In genomic region chr10:17531021-17531420, GRCm38 (mm10) we compare ENCODE assay signal across 17 mouse cellular contexts.
DNase-seq lines count a peak whose midpoint lies in the region; ATAC-seq and TF ChIP-seq lines count a peak whose summit lies in the region.
"Had no signal": no experiment of that assay in that cellular context is flagged by ENCODE, and none has a peak within 500 bp of the region (broad histone marks: within the 10 kb centered on the region; RNA-seq: fewer than 3 reads in every experiment).

No protein-coding gene starts in this region.

- H3K27ac ChIP-seq in kidney, embryonic 16.5 days (ENCODE audit: low read length) = no peak overlapping the region
- H3K27ac ChIP-seq in lung, postnatal 0 days (ENCODE audit: low read length) = no peak overlapping the region
- no peak overlapping the region for H3K27ac ChIP-seq in liver, postnatal 0 days (ENCODE audit: low read depth)
- H3K27ac ChIP-seq: embryonic facial prominence, embryonic 10.5 days; forebrain, embryonic 13.5 days; hindbrain, embryonic 14.5 days; intestine, embryonic 15.5 days; limb, embryonic 12.5 days; liver, embryonic 13.5 days had no signal

- 74% methylated on average over 3 of the region's 3 CpGs for WGBS in kidney, embryonic 16.5 days
- 32% methylated on average over 3 of the region's 3 CpGs for WGBS in lung, postnatal 0 days
- 68% methylated on average over 3 of the region's 3 CpGs for WGBS in liver, postnatal 0 days (ENCODE audit: insufficient replicate concordance)

- no peaks in the 10 kb centered on the region for H3K9me3 ChIP-seq in kidney, embryonic 16.5 days (ENCODE audit: low read length)
- no peaks in the 10 kb centered on the region for H3K9me3 ChIP-seq in lung, postnatal 0 days (ENCODE audit: low read length)
- H3K9me3 ChIP-seq in liver, postnatal 0 days (ENCODE audit: low read length) = no peaks in the 10 kb centered on the region
- H3K9me3 ChIP-seq: embryonic facial prominence, embryonic 10.5 days; forebrain, embryonic 13.5 days; intestine, embryonic 15.5 days; limb, embryonic 12.5 days; liver, embryonic 13.5 days had no signal

- H3K4me3 ChIP-seq in kidney, embryonic 16.5 days (ENCODE audit: low read length) = no peak overlapping the region
- H3K4me3 ChIP-seq in lung, postnatal 0 days (ENCODE audit: low read depth, low read length) = no peak overlapping the region
- no peak overlapping the region for H3K4me3 ChIP-seq in liver, postnatal 0 days (ENCODE audit: low read depth, low read length)
- H3K4me3 ChIP-seq: embryonic facial prominence, embryonic 10.5 days; forebrain, embryonic 13.5 days; intestine, embryonic 15.5 days; limb, embryonic 12.5 days; liver, embryonic 13.5 days had no signal

- no peak overlapping the region for H3K9ac ChIP-seq in kidney, embryonic 16.5 days (replicated peaks; ENCODE audit: low read length)
- no peak overlapping the region for H3K9ac ChIP-seq in lung, postnatal 0 days (replicated peaks; ENCODE audit: low read depth)
- no peak overlapping the region for H3K9ac ChIP-seq in liver, postnatal 0 days (replicated peaks)
- H3K9ac ChIP-seq: forebrain, embryonic 13.5 days; hindbrain, embryonic 14.5 days; intestine, embryonic 15.5 days; limb, embryonic 12.5 days; liver, embryonic 13.5 days had no signal

- H3K27me3 ChIP-seq in kidney, embryonic 16.5 days (ENCODE audit: insufficient read depth, low read length) = no peaks in the 10 kb centered on the region
- no peaks in the 10 kb centered on the region for H3K27me3 ChIP-seq in lung, postnatal 0 days (replicated peaks; ENCODE audit: insufficient read depth, low read length)
- no peaks in the 10 kb centered on the region for H3K27me3 ChIP-seq in liver, postnatal 0 days (ENCODE audit: insufficient read depth, low read length)
- H3K27me3 ChIP-seq: forebrain, embryonic 13.5 days; intestine, embryonic 15.5 days; limb, embryonic 12.5 days; liver, embryonic 13.5 days had no signal

- peaks cover 19% of the 10 kb centered on the region for H3K4me1 ChIP-seq in kidney, embryonic 16.5 days (ENCODE audit: insufficient read depth, low read length)
- peaks cover 3% of the 10 kb centered on the region; the same call in 1 of the 2 replicates for H3K4me1 ChIP-seq in lung, postnatal 0 days (ENCODE audit: insufficient read depth, low read depth, low read length)
- no peaks in the 10 kb centered on the region for H3K4me1 ChIP-seq in liver, postnatal 0 days (ENCODE audit: insufficient read depth)
- H3K4me1 ChIP-seq: forebrain, embryonic 13.5 days had no signal

- peak; percentile 60 for DNase-seq in kidney, adult 11 months
- DNase-seq in testis, postnatal 14 days (ENCODE audit: low spot score) = peak; percentile 10
- DNase-seq in testis, postnatal 10 days (ENCODE audit: low spot score) = no peak
- DNase-seq in lung, postnatal 0 days (ENCODE audit: low spot score) = peak; percentile 75
- no peak for DNase-seq in liver, postnatal 0 days
- no peak for DNase-seq in cerebellum, postnatal 14 days
- no peak for DNase-seq in urinary bladder, postnatal 25 days (ENCODE audit: low spot score)
- DNase-seq: cerebellum, adult 11-12 months; gastrocnemius, postnatal 14 days; liver, embryonic 13.5 days; midbrain, embryonic 14.5 days had no signal

- H3K4me2 ChIP-seq in kidney, embryonic 16.5 days (replicated peaks; ENCODE audit: low read depth, low read length) = no peak overlapping the region
- no peak overlapping the region for H3K4me2 ChIP-seq in lung, postnatal 0 days (replicated peaks; ENCODE audit: low read depth, low read length)
- no peak overlapping the region for H3K4me2 ChIP-seq in liver, postnatal 0 days (ENCODE audit: low read depth, low read length)
- H3K4me2 ChIP-seq: forebrain, embryonic 13.5 days; hindbrain, embryonic 14.5 days; intestine, embryonic 15.5 days; limb, embryonic 12.5 days; liver, embryonic 13.5 days had no signal

- H3K36me3 ChIP-seq in kidney, embryonic 16.5 days (ENCODE audit: insufficient read depth, low read length) = no peaks in the 10 kb centered on the region
- no peaks in the 10 kb centered on the region for H3K36me3 ChIP-seq in lung, postnatal 0 days (ENCODE audit: insufficient read depth, low read length)
- no peaks in the 10 kb centered on the region for H3K36me3 ChIP-seq in liver, postnatal 0 days (replicated peaks; ENCODE audit: insufficient read depth, low read length)
- H3K36me3 ChIP-seq: embryonic facial prominence, embryonic 10.5 days; intestine, embryonic 15.5 days; limb, embryonic 12.5 days; liver, embryonic 13.5 days had no signal

- TF ChIP-seq CTCF in lung, postnatal 0 days (IDR thresholded peaks at IDR 0.05) = no peak
- TF ChIP-seq CTCF in liver, postnatal 0 days (IDR thresholded peaks at IDR 0.05; ENCODE audit: low read depth) = no peak

- 0 out of 2 replicates have a peak, but pooled peaks have one; percentile 23 for TF ChIP-seq EP300 in lung, postnatal 0 days (IDR thresholded peaks at IDR 0.05)
- no peak for TF ChIP-seq EP300 in liver, postnatal 0 days (IDR thresholded peaks at IDR 0.05; ENCODE audit: low read depth)

- no peak for ATAC-seq in kidney, embryonic 16.5 days (ENCODE audit: low FRiP score, low TSS enrichment)
- peak; percentile 59 for ATAC-seq in lung, postnatal 0 days
- no peak for ATAC-seq in liver, postnatal 0 days
- ATAC-seq: forebrain, embryonic 13.5 days; intestine, embryonic 15.5 days had no signal

Comparison
In these comparisons a context has a peak if more than half of its experiments do, and no peak if none do; other contexts are left out.
1. DNase-seq: peak in kidney, adult 11 months (single experiment), testis, postnatal 14 days (single experiment) and lung, postnatal 0 days (single experiment); none in testis, postnatal 10 days (single experiment), liver, postnatal 0 days (single experiment), cerebellum, postnatal 14 days (0 of 2) and urinary bladder, postnatal 25 days (single experiment).